Mouse (Mus musculus) central nervous system, embryonic 14 days (tissue): Measurements from ENCODE around the gene Nova2. TPM values are rescaled to one million over a fixed set of nuclear protein-coding genes. Genes with fewer than 3 reads are reported as not detected.

ENCODE experiments used
- polyA plus RNA-seq: library from polyadenylated mRNA; depleted of rRNA; stranded (reverse); fragments of >200 nt; gene quantifications from 2 replicates; pipeline ENCODE4 v1.2.3, GENCODE M21; 2012; rRNA removed

Nova2 gene
- 25.7 and 28.5 TPM in 2 replicates for polyA plus RNA-seq

DNA sequence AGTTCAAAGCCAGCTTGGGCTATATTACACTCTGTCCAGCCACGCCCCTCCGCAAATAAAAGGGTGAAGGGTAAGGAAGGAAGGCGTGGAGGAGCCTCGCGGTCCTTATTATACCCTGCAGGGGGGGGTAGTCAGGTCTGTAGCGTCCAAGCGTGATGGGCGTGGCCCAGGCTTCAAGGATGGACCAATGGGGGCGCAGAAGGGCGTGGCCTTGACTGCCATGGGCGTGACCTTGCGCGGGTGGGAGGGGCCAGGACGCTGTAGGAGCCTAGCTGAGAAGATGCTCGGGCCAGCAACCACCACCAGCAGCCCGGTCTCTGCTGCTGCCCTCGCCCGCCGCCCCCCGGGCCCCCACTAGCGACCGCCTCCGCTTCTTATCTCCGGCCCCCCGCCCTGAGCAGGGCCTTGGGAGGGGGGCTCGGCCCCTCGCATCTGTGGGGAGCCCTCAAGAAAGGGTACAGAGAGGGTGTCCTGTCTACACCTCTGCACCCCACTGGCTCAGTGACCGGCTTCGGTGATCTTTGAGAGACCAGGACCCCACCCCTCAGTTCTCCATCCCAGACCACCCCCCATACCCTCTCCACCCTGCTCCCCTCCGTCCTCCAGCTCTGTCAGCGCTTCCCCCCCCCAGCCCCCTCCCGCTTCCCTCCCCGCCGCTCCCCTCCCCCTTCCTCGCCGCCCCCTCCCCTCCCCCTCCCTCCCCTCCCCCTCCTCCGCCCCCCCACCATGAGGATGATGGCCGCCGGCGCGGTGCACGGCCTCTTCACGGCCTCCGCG is at the start of gene Nova2:
Gene Nova2 (plus strand): TSS at position 727 of the 777 bp plus-strand sequence.

DNA sequence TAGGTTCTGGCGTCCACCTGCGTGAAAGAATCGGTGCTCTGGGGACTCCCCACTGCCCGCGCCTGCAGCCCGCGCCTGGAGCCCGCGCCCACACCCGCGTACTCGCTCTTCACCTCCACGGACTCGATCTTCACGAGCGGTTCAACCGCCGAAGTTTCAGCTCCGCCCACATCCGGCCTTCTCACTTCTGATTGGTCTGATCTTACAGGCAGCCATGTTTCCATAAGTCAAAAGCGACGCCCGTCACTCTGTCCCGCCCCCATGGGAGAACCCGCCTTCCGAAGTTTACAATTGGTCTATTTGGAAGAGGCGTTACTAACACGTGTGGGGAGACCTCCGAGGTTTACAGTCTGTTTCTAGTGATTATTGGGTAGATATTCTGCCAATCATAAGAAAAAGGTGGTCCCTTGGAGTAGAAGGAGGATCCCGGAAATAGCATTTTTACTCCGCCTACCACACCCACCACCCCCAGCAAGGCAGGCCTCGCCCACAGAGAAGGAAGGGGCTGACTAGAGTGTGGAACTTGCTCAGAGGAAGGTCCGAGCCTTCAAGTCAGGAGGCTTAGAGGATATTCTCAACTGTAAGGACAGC is 15.4 kb upstream of the Nova2 start, which contains the start of gene Ccdc61:
Gene Ccdc61 (minus strand): TSS at position 175 of the 591 bp plus-strand sequence.

DNA sequence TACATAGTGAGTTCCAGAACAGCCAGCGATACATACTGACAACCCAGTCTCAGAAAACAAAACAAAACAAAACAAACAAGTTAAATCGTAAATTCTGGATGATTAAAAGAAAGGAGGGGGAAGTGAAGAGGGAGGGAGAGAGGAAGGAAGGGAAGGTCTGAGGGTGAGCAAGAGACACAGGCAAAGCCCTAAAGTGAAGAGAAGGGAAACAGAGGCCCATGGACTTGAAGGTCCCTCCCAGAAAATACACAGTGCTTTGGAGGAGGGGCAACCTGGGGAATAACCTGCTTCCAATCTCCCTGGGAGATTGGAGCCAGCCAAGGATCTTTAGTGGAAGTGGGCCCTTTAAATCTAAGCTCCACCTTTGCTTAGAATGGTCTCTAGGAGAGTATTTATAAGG is 61.4 kb downstream of the Nova2 start, which contains the start of gene Nanos2:
Gene Nanos2 (plus strand): TSS at position 301 of the 400 bp plus-strand sequence.

DNA sequence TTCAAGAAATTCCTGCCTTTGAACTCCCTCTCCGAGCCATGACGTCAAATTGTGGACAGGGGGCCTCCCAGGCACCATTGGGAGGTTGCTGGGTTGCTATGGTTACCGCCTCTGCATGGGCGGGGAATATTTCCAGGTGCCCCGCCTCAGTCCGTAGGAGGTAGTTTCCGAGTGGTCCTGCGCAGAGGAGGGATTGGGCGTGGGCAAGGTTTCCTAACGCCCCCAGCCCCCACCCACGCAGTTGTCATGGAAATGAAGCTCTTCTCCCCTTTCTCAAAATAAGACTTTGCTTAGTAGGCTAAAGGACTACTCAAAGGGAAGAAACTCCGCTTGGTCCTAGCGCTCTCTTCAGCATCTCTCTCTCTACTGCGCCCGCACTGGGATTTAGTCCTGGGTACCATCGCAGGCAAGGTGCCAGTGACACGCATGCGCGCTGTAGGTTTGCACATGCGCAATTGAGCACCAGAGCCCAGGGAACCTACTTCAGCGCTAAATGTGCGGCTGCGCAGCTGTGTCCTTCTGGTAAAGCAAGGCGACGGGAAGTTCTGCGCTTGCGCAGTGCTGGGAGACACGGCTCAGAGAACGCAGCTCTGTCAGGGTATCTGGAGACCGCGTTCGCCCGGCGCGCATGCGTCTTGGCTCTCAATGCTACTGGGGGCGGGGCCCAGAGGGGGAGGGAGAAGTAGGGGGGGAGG is 65.1 kb downstream of the Nova2 start, which contains the start of gene Mypop:
Gene Mypop (plus strand): TSS at position 645 of the 695 bp plus-strand sequence.

DNA sequence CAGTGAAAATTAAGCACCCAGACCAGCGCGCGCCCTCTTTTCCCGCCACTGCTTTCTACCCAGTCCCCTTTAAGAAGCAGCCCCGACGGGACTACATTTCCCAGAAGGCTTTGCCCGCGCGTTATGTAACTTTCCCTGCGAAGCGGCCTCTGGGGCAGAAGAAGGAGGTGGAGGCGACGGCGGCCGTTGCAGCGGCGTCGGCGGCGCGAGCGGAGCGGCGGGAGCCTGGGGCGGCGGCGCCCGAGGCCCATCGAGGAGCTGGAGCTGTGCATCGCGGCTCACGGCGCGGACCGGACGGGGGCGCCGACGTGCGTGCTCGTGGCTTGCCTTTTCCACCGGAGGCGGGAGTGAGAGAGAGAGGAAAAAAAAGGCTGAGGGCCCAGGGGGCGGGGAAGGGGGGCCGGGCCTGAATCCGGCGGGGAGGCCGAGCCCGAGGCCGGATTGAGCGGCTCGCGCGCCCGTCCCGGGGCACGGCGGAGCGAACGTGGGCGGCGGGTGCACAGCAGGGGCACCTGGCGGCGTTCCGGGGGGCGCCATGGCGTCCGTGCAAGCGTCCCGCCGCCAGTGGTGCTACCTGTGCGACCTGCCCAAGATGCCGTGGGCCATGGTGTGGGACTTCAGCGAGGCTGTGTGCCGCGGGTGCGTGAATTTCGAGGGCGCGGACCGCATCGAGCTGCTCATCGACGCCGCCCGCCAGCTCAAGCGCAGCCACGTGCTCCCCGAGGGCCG is 78.4 kb downstream of the Nova2 start, which contains the start of gene Irf2bp1:
Gene Irf2bp1 (plus strand): TSS at position 143 of the 729 bp plus-strand sequence.

Other genes with a start within 250 kb of the Nova2 start
- not detected in 2 replicates for gene Psg20, start 239.7 kb upstream of the Nova2 start, polyA plus RNA-seq
- not detected in 2 replicates for gene Psg22, start 207.8 kb upstream of the Nova2 start, polyA plus RNA-seq
- gene Psg19, start 127.4 kb upstream of the Nova2 start, polyA plus RNA-seq: 0.02 TPM in 1 of 2 replicates, not detected in the other
- 0.19 and 0.21 TPM in 2 replicates for gene Psg17, start 104.3 kb upstream of the Nova2 start, polyA plus RNA-seq
- 0.77 and 0.98 TPM in 2 replicates for gene Mill2, start 85.9 kb upstream of the Nova2 start, polyA plus RNA-seq
- gene Pglyrp1, start 54.6 kb upstream of the Nova2 start, polyA plus RNA-seq: 6.9 and 7.9 TPM in 2 replicates
- gene Ccdc61, start 15.5 kb upstream of the Nova2 start, polyA plus RNA-seq: 34.8 and 37.2 TPM in 2 replicates
- 2.4 and 2.8 TPM in 2 replicates for gene Nanos2, start 61.5 kb downstream of the Nova2 start, polyA plus RNA-seq
- gene Mypop, start 65.4 kb downstream of the Nova2 start, polyA plus RNA-seq: 12.2 and 13.7 TPM in 2 replicates
- 48.6 and 51.4 TPM in 2 replicates for gene Irf2bp1, start 78.2 kb downstream of the Nova2 start, polyA plus RNA-seq
- 0.09 and 0.76 TPM in 2 replicates for gene Foxa3, start 97.7 kb downstream of the Nova2 start, polyA plus RNA-seq
- gene Sympk, start 98.5 kb downstream of the Nova2 start, polyA plus RNA-seq: 94.7 and 95.7 TPM in 2 replicates
- gene Rsph6a, start 128.8 kb downstream of the Nova2 start, polyA plus RNA-seq: 0.06 and 0.13 TPM in 2 replicates
- 154 and 161 TPM in 2 replicates for gene Dmwd, start 150.3 kb downstream of the Nova2 start, polyA plus RNA-seq
- gene Dmpk, start 158.0 kb downstream of the Nova2 start, polyA plus RNA-seq: 66.0 and 81.7 TPM in 2 replicates
- gene Six5, start 168.7 kb downstream of the Nova2 start, polyA plus RNA-seq: 20.6 and 32.0 TPM in 2 replicates
- 5.3 and 6.0 TPM in 2 replicates for gene Gm4969, start 192.5 kb downstream of the Nova2 start, polyA plus RNA-seq
- 12.5 and 13.2 TPM in 2 replicates for gene Fbxo46, start 194.0 kb downstream of the Nova2 start, polyA plus RNA-seq
- gene Qpctl, start 223.4 kb downstream of the Nova2 start, polyA plus RNA-seq: 15.7 and 17.0 TPM in 2 replicates
- 153 and 184 TPM in 2 replicates for gene Snrpd2, start 223.8 kb downstream of the Nova2 start, polyA plus RNA-seq
- 12.0 and 19.1 TPM in 2 replicates for gene Gipr, start 240.2 kb downstream of the Nova2 start, polyA plus RNA-seq